Mouse (Mus musculus) ES-E14 (cell line): Measurements from ENCODE around the gene Dnajc30. TPM values are rescaled to one million over a fixed set of nuclear protein-coding genes. Genes with fewer than 3 reads are reported as not detected.

Source experiments
- DNase-seq: peaks from one replicate; pipeline ENCODE4 v3.0.0-alpha.2; 2013; ENCODE audit warnings: low read depth, low spot score
- H3K27ac ChIP-seq: 2 replicates; pipeline ENCODE4 v1.5.1; 2012; ENCODE audit warnings: low read depth, mild to moderate bottlenecking, low read length, moderate library complexity, mixed read lengths; ENCODE audit not compliant: poor library complexity, insufficient read depth, severe bottlenecking
- H3K36me3 ChIP-seq: 2 replicates; pipeline ENCODE4 v1.6.1; 2012; ENCODE audit warnings: mild to moderate bottlenecking, low read length, moderate library complexity, mixed read lengths; ENCODE audit not compliant: control insufficient read depth, poor library complexity, insufficient read depth, severe bottlenecking
- H3K4me1 ChIP-seq, 2 experiments: fragments of 150-350 bp in 1 of 2; sonication (generic) in 1 of 2; 2 replicates each; pipeline ENCODE4 v1.6.1; 2012; ENCODE audit warnings: low read length in 2 of 2, mild to moderate bottlenecking in 1 of 2, mixed read lengths in 1 of 2; ENCODE audit not compliant: control insufficient read depth in 2 of 2, insufficient read depth in 2 of 2, poor library complexity in 1 of 2
- H3K4me3 ChIP-seq, 2 experiments: fragments of 150-350 bp in 1 of 2; sonication (generic) in 1 of 2; 2 replicates each; pipeline ENCODE4 v1.5.1; 2012; ENCODE audit warnings: low read length in 2 of 2, low read depth in 1 of 2, mild to moderate bottlenecking in 1 of 2, mixed read lengths in 1 of 2; ENCODE audit not compliant: insufficient read depth in 1 of 2, poor library complexity in 1 of 2, severe bottlenecking in 1 of 2
- H3K9ac ChIP-seq: 2 replicates; pipeline ENCODE4 v1.6.1; 2012; ENCODE audit warnings: low read depth, mild to moderate bottlenecking, low read length, mixed read lengths; ENCODE audit not compliant: poor library complexity, insufficient read depth, severe bottlenecking
- H3K9me3 ChIP-seq: fragments of 150-350 bp; sonication (generic); 2 replicates; pipeline ENCODE4 v1.6.1; 2012; ENCODE audit warnings: low read depth, mild to moderate bottlenecking, low read length; ENCODE audit not compliant: control insufficient read depth, insufficient read depth
- CHD2 ChIP-seq: IDR thresholded peaks from 2 replicates; pipeline ENCODE4 v1.6.1; 2014; ENCODE audit warnings: mild to moderate bottlenecking, low read depth, low read length, inconsistent platforms
- HCFC1 ChIP-seq: IDR thresholded peaks from 2 replicates; pipeline ENCODE4 v1.6.1; 2012; ENCODE audit warnings: low read length, inconsistent platforms, borderline replicate concordance; ENCODE audit not compliant: insufficient read depth
- MAFK ChIP-seq: IDR thresholded peaks from 2 replicates; pipeline ENCODE4 v1.6.1; 2014; ENCODE audit warnings: mild to moderate bottlenecking, low read depth, low read length, inconsistent platforms; ENCODE audit not compliant: insufficient read depth
- ZC3H11A ChIP-seq: IDR thresholded peaks from 2 replicates; pipeline ENCODE4 v1.6.1; 2012; ENCODE audit warnings: low read depth, mild to moderate bottlenecking, inconsistent platforms, low read length, borderline replicate concordance
- ZNF384 ChIP-seq: IDR thresholded peaks from 2 replicates; pipeline ENCODE4 v1.6.1; 2012; ENCODE audit warnings: low read depth, low read length, inconsistent platforms
- in situ Hi-C, 2 experiments: fragments of 600-800 bp; cut with MboI; formaldehyde crosslinking; loops; one replicate each; pipeline ENCODE4 v1.15.1; 2025; ENCODE audit warnings: low sequenced_read_pairs in 2 of 2, inconsistent platforms in 1 of 2; ENCODE audit not compliant: unreplicated experiment in 2 of 2
- total RNA-seq: library from RNA; depleted of rRNA; stranded (reverse); fragments of 300-350 nt; gene quantifications from 2 replicates; pipeline ENCODE4 v1.2.3, GENCODE M21; 2012

Dnajc30 gene
- total RNA-seq, 1 experiment: 8.3 TPM

GRCm38 (mm10) chr5:135077564-135078481, 13.8 kb downstream of the Dnajc30 start, which contains the start of gene Vps37d:
Vps37d (minus strand) TSS chr5:135078266.
- peaks cover 0 to 25% of the 10 kb centered on the region in 2 experiments; a peak in 2 of 4 replicates for H3K4me1 ChIP-seq
- TF ChIP-seq ZNF384 (no peak), HCFC1 (peak; percentile 58; the same call in 1 of the 2 replicates), MAFK (no peak)
- H3K9ac ChIP-seq: peak within 1 kb of the TSS; percentile 84
- in situ Hi-C loops: no loop called here
- H3K27ac ChIP-seq: no peak within 1 kb of the TSS
- peak; percentile 83 for DNase-seq
- H3K4me3 ChIP-seq: peak within 1 kb of the TSS; percentile 71 to 74
- no peaks in the 10 kb centered on the region for H3K36me3 ChIP-seq
- no peaks in the 10 kb centered on the region for H3K9me3 ChIP-seq

GRCm38 (mm10) chr5:135078482-135078810, 14.4 kb downstream of the Dnajc30 start:
- DNase-seq: no peak
- Histone ChIP-seq H3K27ac (no peak overlapping the region), H3K36me3 (no peaks in the 10 kb centered on the region), H3K4me1 (peaks cover 0 to 21% of the 10 kb centered on the region in 2 experiments; a peak in 2 of 4 replicates), H3K4me3 (peak overlapping the region; percentile 63), H3K9ac (peak overlapping the region; percentile 60; the same call in 1 of the 2 replicates), H3K9me3 (no peaks in the 10 kb centered on the region)
- in situ Hi-C loops: no loop called here
- TF ChIP-seq MAFK (no peak), ZC3H11A (no peak), ZNF384 (no peak), HCFC1 (no peak), CHD2 (no peak)

- H3K9me3 ChIP-seq: no peaks in the 10 kb centered on the region
- no peak for DNase-seq
- in situ Hi-C loops: no loop called here
- H3K9ac ChIP-seq: no peak overlapping the region
- H3K36me3 ChIP-seq: no peaks in the 10 kb centered on the region
- H3K4me3 ChIP-seq: no peak overlapping the region
- TF ChIP-seq MAFK (no peak), ZNF384 (no peak), CHD2 (no peak), HCFC1 (no peak), ZC3H11A (no peak)
- H3K27ac ChIP-seq: no peak overlapping the region
- peaks cover 0 to 11% of the 10 kb centered on the region in 2 experiments; a peak in 2 of 4 replicates for H3K4me1 ChIP-seq
These were observed 15.6 kb downstream of the Dnajc30 start for GRCm38 (mm10) chr5:135079578-135079977.

- Histone ChIP-seq H3K27ac (no peak overlapping the region), H3K4me3 (no peak overlapping the region), H3K9ac (no peak overlapping the region), H3K9me3 (no peaks in the 10 kb centered on the region), H3K4me1 (peaks cover 0 to 11% of the 10 kb centered on the region in 2 experiments; a peak in 2 of 4 replicates), H3K36me3 (no peaks in the 10 kb centered on the region)
- TF ChIP-seq ZC3H11A (no peak), HCFC1 (no peak), ZNF384 (no peak), CHD2 (no peak), MAFK (no peak)
- no peak for DNase-seq
- in situ Hi-C loops: no loop called here
These were observed 16.5 kb downstream of the Dnajc30 start for GRCm38 (mm10) chr5:135080539-135080938.
